Mouse (Mus musculus): ENCODE measurements around the gene Apoc2.

The Apoc2 gene

GRCm38 (mm10) chr7:19677872-19678271 lies at the start of gene Apoc2:
Gene Apoc2 (minus strand): TSS chr7:19677941.
- no peak for DNase-seq (ENCODE audit: low read depth)

GRCm38 (mm10) chr7:19726541-19726940 lies 48.8 kb upstream of the Apoc2 start:
- DNase-seq (ENCODE audit: low read depth), result peak; percentile 40

DNA sequence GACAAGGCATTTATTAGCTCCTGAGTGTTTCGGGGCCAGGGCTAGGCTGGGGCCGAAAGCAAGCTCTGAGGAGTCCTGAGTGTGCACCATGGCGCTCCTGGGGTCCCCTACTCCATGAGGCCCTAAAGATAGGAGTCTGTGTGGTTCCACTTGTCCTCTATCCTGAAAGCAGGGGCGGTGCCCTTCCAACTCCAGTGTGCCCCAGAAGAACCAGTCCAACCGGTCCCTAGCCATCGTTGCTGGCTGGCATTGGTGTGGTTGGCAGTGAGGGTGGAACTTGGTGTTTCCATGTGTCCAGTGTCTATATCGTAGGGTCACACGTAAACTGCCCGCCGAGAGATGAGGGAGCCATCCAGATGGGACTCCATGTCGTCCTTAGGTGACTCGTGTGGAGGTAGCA lies 46.4 kb upstream of the Apoc2 start:
- no peak for DNase-seq (ENCODE audit: low read depth)

GRCm38 (mm10) chr7:19722754-19723195 lies 45.0 kb upstream of the Apoc2 start:
- DNase-seq (ENCODE audit: low read depth), result peak; percentile 70

GRCm38 (mm10) chr7:19719200-19719599 lies 41.5 kb upstream of the Apoc2 start:
- DNase-seq (ENCODE audit: low read depth), result no peak

DNA sequence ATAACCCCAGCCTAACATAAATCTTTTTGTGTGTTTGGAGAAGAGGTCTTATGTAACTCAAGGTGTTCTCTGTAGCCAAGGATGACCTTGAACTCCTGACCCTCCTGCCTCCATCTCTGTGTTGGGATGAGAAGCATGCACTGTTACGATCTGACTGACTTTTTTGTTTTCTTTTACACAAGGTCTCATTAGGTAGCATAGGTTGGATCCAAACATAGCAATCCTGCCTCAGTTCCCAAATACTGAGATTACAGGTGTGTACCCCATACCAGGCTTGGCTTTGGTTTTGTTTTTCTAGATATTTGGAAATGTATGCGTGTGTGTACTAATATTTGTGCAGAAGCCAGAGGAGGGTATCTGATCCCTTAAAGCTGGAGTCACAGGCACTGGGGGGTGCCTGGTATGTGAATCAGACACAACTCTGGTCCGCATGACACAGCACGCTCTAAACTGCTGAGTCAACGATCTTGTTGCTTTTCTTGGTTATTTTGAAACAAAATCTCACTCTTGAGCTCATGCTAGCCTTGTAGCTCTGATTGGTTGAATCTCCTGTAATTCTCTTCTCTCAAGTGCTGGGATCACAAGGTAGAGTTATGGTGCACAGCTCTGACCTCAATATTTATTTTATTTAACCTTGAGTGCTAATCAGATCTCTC lies 40.7 kb upstream of the Apoc2 start:
- no peak for DNase-seq (ENCODE audit: low read depth)

DNA sequence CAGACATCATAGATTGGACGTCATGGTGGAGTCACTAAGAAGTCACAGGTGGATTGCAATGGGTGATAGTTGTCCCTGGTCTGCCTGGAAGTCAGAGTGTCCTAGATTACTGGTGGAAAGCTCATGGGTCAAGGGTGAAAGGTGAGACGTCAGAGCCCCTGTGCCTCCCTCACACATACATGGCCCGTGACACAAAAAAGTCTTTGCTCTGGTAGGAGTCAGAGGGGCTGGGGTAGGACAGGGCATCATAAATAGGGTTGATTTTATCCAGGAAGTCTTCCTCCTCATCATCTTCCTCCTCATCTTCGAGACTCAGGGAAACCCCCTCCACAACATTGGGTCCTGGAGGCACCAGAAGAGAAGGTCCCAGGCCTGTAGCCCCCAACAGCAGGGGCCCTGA lies 39.6 kb upstream of the Apoc2 start:
- DNase-seq (ENCODE audit: low read depth), result no peak

DNA sequence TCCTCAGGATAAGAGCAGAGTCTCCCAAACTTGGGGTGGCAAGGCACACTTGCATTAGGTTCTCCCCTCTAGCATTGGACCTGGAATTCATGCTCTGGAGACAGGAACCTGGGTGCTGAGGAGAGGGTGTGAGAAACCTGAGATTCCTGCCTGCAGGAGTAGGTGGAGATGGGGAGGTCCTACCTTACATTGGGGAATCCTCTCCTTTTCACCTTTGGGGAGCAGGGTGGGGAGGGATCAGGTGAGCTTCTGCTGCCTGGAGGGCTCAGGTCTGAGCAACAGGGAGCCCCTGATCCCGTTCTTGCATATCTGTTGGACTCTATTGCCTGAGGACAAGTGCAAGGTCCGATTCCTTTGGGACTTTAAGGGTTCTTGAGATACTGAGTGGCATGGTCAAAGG lies 39.1 kb upstream of the Apoc2 start:
- DNase-seq (ENCODE audit: low read depth), result no peak

GRCm38 (mm10) chr7:19716055-19716682 lies 38.4 kb upstream of the Apoc2 start:
- DNase-seq (ENCODE audit: low read depth), result no peak

DNA sequence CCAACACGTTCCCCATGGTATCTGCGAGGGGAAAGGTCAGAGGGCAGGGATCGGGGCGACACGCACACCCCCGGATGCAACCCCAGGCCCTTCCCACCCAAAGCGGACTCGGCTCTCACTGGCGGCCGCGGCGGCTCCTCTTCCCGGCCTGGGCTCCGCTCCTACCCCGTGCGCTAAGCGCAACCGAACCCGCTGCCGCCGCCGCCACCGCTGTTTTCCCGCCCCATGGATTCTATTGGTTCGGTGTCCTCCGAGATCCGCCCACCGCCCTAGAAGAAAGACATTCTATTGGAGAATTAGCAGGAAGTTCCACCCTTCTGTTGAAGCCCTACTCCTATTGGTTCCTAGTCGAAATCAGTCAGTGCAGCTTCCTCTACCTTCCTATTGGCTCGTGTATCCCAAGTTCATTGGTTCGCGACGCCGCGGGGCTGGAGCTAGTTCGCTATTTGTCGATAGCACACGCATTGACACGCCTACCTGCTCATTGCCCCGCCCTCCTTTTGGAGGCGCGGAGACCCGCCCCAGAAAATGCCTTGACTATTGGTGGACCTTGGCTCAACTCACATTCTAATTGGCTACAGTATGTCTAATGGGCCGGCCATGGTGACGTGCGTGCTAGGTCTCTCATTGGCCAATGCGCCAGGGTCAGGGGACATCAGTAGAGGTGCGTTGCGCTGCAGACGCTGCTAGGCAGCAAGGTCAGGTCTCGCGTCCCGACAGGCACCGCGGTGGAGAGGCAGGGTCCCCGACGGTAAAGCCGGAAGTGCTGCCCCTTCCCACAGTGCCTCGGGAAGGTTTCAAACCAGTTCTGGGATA lies 37.7 kb upstream of the Apoc2 start, which contains the start of gene Tomm40:
TSS of gene Tomm40 (minus strand) at position 200 of the 816 bp plus-strand sequence.
- DNase-seq (ENCODE audit: low read depth), result peak; percentile 100

DNA sequence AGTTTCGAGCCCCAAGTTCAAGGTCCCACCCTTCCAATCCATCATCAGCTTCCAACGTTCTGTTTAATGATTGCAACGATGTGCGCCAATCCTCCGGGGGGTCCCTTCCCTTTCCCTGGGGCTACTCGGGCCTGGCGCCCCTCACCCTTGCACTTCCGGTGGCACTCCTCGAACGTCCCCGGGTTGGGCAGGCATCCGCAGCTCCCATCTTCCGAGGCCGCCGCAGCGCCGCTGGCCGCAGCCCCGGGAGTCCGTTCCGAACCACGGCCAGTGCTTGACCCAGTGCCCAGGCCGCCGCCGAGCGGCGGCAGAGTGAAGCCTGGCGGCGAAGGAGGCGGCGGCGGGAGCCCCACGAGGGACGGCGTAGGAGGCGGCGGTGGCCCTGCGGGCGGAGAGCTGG lies 37.1 kb upstream of the Apoc2 start:
- DNase-seq (ENCODE audit: low read depth), result no peak

- no peak for DNase-seq (ENCODE audit: low read depth)
Measured at GRCm38 (mm10) chr7:19713598-19713997, 35.9 kb upstream of the Apoc2 start.

DNA sequence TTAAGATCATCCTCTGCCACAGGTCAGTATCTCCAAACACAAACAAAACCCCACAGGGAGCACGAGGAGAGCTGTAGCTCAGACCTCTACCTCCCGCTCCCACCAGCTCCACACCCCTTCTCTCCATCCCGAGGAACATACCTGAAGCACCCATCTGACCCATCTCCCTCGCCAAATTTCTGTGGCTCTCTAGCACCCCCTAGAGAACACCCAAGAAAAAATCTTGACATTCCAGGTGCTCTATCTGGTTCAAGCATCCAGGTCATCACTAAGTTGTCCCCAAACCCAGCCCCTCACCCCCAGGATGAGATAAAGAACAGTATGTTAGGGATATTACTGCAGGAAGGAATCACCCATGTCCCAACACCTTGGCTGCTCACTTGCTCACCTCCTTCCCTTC lies 35.5 kb upstream of the Apoc2 start:
- peak; percentile 45 for DNase-seq (ENCODE audit: low read depth)

- peak; percentile 61 for DNase-seq (ENCODE audit: low read depth)
Measured at GRCm38 (mm10) chr7:19712414-19712813, 34.7 kb upstream of the Apoc2 start.

GRCm38 (mm10) chr7:19710650-19711049 lies 32.9 kb upstream of the Apoc2 start:
- no peak for DNase-seq (ENCODE audit: low read depth)

DNA sequence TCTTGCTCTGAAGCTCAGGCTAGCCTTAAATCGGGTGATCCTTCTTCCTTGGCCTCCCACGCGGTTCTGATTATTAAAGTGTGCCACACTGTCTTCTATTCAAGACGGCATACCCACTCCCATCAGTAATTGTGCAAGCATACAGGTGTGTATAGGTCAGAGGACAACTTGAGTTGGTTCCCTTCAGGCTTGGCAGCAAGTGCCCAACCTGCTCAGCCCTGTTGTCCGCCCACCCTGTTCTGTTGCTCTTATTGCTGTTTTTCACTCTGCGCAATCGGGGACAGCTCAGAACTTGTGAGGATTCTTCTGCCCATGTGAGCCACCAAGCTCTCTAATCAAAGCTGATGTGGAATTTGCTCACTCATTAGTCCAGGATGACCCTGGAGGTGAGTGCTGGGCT lies 27.5 kb upstream of the Apoc2 start:
- no peak for DNase-seq (ENCODE audit: low read depth)

DNA sequence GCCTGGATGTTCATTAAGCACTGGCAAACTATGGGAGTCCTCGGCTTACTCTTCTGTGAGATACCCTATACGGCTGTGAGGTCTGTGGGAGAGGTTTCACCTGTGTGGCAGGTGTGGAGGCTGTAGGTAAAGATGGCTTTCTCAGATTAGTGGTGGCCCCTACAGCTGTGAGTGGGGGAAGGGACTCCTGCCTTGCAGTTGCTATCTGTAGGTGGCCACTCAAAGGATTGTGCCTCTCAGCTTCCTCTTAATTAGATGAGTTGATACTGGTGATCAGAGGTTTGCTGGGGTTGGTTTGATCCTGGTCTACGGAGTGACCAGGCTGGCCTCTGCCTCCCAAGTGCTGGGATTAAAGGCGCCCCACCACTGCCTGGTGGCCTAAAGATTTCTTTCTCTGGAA lies 26.7 kb upstream of the Apoc2 start:
- DNase-seq (ENCODE audit: low read depth), result no peak

DNA sequence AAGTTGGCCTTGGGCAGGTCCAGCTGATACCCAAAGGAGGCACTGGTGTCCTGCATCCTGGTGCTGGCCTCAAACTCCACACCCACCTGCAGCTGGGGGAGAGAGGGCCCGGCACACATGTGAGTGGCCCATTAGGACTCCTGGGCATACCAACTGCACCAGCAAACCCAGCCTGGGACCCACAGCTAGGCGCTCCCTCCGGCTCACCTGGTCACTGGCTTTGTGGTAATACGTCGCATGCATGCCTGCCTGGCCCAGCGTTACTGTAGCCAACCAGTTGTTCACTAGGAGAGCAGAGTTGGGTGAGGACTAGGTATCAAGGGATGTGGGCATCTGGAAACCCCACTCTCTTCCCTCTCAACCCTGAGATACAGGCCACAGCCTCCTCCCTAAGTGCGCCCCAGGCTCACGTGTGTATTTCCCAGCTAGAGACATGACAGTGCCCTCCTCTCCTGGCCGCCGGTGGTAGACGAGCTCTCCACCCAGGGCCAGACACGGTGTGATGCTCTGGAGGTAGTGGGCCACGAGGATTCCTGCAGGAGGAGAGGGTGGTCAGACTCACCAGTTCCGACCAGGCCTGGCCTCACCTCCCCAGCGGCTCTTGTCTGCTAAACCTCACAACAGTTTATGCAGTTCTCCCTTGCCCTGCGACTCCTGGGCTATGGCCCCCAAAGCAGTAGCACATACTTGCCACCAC lies 25.3 kb upstream of the Apoc2 start:
- no peak for DNase-seq (ENCODE audit: low read depth)

- DNase-seq (ENCODE audit: low read depth), result peak; percentile 75
Measured at GRCm38 (mm10) chr7:19701069-19701761, 23.5 kb upstream of the Apoc2 start.

GRCm38 (mm10) chr7:19700299-19701068 lies 22.7 kb upstream of the Apoc2 start:
- DNase-seq (ENCODE audit: low read depth), result no peak

DNA sequence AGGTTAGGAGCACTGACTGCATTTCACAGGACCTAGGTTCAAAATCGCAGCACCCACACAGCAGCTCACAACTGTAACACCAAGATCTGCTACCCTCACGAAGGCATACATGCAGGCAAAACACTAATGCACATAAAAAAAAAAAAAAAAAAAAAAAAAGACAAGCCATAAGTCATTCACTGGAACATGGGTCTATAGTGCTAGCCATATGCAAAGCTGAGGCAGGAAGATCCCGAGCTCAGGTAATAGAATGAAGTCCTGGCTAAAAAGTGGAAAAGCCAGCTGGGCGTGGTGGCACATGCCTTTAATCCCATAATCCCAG lies 22.0 kb upstream of the Apoc2 start:
- DNase-seq (ENCODE audit: low read depth), result no peak
